Mouse (Mus musculus) left cerebral cortex, postnatal 4 days (tissue): ENCODE data around the gene Grip1. TPM values are rescaled to one million over a fixed set of nuclear protein-coding genes. Genes with fewer than 3 reads are reported as not detected.
"Not testable (repeated sequence)": the region's sequence is repeated elsewhere in the genome, so short reads cannot be mapped to it uniquely, and the experiment has no call there.

Experiments
- DNase-seq: peaks from one replicate; pipeline ENCODE4 v3.0.0-alpha.2; 2022
- intact Hi-C: fragments of 180-260 bp; cut with DNase I; formaldehyde crosslinking; loops from one replicate; pipeline ENCODE4 v1.15.1; 2025
- total RNA-seq, 2 experiments: library from RNA; stranded (reverse); gene quantifications; 2 replicates each; pipeline ENCODE4 v1.2.3; 2021

The Grip1 gene
- total RNA-seq, 2 experiments from 2014 or later: 57.4 to 61.9 TPM

DNA sequence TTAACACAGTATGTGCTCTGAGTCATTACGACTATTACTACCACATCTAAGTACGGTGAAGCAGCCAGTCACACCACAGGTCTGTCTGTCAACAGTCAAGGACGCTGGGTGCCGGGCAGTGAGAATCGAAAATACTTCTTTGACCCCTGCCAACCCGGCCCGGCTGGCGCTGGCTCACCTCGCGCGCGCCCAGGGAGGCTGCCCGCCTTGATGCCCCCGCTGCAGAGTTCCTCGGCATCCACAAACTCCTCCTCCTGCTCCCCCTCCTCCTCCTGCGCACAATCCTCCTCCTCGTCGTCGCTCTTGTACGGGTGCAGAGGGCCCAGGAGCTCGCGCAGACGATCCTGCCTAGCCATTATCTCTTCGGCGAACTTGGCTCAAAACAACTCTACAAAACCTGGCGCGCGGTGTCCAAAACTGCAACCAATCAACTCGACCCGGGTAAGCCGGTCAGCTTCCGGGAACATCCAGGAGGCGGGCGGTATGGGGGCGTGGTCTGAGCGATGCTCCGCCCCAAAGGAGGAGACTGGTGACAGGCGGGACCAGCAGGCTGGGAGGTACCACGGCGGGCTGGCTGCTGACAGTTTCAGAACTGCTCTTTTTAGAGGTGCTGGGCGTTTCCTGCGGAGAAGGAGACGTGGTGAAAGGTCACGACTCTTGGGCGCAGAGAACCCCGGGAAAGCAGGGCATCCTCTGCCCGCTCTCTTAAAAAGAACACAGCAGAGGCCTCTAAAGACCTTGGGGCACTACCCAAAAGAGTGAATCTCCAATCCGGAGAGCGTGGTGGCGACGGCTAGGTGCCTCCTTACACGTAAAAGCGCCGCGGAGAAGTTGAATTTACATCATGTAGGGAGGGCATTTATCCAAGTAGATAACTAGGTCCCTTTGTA, 659.1 kb downstream of the Grip1 start, which contains the start of gene Helb:
TSS of gene Helb (minus strand) at position 481 of the 890 bp plus-strand sequence.
- DNase-seq: peak; percentile 97
- intact Hi-C loops: no loop called here

DNA sequence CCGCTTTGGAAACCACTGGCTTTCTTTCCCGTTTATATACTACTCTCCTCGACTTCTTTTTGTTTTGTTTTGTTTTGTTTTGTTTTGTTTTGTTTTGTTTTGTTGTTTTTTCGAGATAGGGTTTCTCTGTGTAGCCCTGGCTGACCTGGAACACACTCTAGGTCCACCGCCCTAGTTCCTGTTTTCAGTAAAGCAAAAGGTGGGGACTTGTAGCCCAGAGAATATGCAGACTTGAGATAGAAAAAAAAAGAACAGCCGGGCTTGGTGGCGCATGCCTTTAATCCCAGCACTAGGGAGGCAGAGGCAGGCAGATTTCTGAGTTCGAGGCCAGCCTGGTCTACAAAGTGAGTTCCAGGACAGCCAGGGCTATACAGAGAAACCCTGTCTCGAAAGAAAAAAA, 659.9 kb downstream of the Grip1 start:
- DNase-seq, intact Hi-C loops: not testable (repeated sequence)

DNA sequence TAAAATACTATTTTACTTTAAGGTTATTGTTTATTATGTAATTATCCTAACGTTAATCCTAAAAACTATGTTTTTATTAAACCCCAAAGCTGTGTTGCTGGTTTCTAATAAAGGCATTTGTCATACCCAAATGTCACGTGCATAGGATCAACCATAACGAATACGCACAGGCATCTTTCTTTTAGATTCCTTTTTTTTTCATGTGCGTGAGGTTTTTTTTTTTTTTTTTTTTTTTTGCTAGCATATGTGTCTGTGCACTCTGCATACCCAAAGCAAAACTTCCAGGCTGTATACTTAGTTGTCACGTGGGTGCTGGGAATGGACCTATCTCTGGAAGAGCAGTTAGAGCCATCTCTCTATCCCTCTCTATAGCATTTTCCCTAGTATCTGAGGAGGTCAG, 660.4 kb downstream of the Grip1 start:
- intact Hi-C loops: no loop called here
- DNase-seq: no peak

DNA sequence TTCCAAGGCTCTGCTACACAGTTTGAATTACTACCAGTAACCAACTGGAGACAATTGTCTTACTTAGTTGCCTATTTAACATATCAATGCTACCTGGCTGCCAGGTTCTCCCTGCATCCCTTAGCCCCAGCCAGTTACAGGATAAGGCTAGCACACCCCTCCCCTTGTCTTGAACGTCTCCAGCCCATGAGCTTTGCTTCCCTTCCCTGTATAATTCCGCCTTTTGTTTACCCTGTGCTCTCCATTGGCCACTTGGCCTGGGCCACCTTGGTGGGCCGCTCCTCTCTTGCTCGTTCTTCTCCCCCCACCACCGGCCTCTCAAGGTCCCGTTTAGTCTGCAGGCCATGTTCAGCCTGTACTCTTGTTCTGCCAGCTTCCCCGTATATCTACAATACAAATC, 660.9 kb downstream of the Grip1 start:
- intact Hi-C loops: no loop called here
- no peak for DNase-seq

DNA sequence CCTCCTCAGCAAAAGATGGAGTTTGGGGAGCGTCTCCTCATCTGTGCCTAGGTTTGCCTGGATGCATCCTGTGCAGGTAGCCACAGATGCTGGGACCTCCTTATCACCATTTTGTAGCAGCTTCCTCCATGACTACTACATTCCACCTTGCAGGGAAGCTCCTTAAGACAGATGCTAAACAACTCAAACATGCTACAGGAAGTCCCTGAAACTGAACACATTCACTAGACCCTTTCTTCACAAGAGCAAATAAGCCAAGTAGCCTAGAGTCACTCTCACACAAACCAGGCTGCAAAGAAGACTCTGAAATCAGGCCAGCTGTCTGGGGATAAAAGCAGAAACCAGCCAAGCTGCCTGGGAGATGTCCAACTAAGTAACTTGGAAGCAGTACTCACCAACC, 661.6 kb downstream of the Grip1 start:
- intact Hi-C loops: no loop called here
- DNase-seq: no peak

DNA sequence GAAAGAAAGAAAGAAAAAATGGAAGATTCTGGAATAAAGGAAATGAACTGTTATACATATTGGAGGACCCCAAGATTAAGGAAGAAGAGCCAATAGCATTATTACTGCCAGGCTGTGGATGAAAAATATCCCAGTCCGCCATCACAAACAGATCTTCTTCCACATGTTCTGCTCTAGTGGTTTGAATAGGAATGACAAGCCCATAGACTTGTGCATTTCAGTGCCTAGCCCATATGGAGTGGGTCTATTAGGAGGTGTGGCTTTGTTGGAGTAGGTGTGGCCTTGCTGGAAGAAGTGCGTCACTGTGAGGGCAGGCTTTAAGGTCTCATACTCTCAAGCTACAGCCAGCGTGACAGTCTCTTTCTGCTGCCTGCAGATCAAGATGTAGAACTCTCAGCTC, 670.1 kb downstream of the Grip1 start:
- DNase-seq: no peak
- intact Hi-C loops: no loop called here

DNA sequence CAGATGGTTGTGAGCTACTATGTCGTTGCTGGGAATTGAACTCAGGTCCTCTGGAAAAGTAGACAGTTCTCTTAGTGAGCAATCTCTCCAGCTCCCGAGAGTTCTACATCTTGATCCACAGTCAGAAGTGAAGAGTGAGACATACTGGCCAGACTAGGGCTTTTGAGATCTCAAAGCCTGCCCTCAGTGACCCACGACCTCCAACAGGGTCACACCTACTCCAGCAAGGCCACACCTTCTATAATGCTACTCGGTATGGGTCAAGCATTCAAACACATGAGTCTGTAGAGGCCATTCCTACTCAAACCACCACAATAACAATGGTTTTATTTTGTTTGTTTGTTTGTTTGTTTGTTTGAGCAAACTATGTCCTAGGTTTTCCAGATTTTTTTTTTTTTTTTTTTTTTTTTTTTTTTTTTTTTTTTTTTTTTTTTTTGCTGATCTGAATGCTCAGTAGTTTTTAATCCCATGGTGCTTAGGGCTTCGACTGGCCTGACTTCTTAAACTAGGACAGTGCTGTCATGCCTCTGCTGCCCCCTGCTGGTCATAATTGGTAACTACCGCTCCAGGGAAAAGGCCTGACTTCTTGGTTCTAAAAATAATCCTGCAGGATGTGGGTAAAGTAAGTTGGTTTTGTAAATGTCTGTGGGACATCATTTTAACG, 671.3 kb downstream of the Grip1 start:
- DNase-seq: peak; percentile 80
- intact Hi-C loops: loop anchor here (5.0 kb wide), 2 partner anchors 323 to 483 kb away; no protein-coding TSS in a partner anchor

DNA sequence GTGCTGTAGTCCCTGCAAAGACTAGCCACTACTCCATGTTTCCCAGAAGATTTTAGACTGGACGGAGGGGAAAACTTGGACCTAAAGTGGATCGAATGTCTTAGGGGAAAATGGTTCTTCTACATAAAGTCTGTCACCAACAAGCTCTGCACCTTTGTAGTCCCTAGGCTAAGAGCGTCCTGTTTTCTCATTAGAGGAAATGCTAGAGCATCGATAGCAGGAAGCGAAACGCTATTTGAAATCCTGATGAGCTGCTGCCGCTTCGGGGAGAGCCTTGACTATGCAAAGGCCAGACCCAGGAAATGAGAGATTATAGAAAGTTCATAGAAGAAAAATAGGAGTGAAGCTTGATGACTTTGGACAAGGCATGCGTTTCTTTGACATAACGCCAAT, 671.8 kb downstream of the Grip1 start:
- no peak for DNase-seq
- intact Hi-C loops: loop anchor here (5.0 kb wide), 2 partner anchors 323 to 483 kb away; no protein-coding TSS in a partner anchor

DNA sequence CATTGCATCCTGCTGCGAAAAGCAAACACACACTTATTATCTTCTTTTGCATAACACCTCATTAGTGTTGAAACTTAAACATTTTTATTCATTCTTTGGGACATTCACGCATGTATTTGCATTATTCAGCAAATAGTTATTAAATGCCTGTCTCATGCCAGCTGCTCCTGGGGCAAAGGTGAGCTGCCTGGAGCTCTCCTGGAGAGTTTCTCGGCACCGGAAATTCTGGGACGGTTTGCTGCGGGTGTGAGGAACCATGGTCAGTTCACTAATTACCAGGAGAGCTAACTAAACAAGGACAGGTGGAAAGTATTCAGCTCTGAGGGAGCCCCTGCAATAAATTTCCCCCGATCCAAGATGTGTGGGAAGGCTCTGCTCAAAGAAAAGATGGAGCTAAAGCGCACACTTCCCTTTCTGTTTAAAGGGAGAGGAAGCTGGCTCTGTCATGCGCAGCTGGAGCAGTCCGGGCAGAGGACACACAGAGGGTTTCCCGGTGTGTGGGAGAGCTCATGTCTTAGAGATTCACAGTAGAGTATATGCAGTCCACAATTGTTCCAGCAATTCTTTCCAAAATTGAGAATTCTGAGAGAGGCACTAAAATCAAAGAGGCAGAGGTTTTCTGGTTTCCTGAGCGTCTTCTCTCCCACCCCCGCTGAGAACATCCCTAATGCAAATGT, 675.1 kb downstream of the Grip1 start:
- intact Hi-C loops: loop anchor here (5.0 kb wide), 2 partner anchors 326 to 486 kb away; no protein-coding TSS in a partner anchor
- no peak for DNase-seq

DNA sequence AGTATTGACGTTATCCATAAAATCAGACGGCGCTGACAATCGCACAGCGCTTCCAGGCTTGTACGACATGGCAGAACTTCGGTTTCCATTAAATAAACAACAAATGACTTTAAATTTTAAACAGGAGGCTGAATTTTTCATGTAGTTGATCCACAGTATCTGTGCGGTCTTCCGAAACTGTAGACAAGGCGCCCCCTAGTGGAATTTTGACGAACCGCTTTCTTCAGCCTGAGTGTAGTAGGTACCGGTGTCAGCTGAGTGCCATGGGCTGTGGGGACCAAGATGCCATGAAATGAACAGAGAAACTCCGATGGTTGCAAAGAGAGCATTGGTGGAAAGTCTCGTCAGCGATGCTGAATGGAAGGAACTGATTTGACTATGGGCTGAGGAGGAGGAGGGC, 677.0 kb downstream of the Grip1 start:
- intact Hi-C loops: no loop called here
- peak; percentile 64 for DNase-seq

DNA sequence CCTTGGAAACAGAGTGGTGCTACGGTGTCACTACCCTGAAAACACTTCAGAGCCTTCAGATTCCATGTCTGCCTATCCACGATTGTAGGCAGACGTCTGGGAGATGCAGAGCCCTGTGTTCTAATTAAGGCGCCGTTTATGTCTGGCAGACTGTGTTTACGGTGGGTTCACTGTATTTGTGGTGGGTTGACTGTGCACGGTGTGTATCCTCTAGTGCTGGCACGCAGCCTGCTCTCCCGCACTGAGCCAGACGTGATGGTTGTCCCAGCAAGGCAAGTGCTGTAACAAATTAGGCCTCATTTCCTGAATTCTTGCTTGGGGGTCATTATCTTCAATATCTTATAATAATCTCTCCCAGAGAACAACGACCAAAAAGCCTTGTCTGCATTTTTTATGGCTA, 680.1 kb downstream of the Grip1 start:
- intact Hi-C loops: no loop called here
- DNase-seq: peak; percentile 24

DNA sequence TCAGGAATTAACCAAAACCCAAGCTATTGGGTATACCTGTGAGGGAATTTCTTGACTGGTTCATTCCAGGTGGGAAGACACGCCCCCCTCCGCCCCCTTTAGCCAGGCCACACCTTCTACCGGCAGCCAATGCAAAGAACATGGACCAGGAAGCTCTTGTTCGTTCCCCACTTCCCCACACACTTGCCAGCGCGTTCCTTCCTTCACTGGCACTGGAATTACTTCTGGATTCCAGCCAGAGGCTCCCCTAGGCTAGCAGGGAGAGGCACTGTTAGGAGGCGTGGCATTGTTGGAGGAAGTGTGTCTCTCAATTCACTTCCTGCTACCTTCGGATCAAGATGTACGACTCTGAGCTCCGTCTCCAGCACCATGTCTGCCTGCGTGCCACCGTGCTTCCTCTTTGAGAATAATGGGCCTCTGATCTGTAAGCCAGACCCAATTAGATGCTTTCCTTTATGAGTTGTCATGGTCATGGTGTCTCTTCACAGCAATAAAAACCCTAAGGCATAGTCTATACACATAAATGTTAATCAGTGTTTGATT, 682.5 kb downstream of the Grip1 start:
- intact Hi-C loops: no loop called here
- no peak for DNase-seq

Other genes with a start within 250 kb of the Grip1 start
- gene Cand1, start 213.8 kb upstream of the Grip1 start, total RNA-seq: 100 to 1,000 TPM; 145 to 162 TPM